ENCODE assay signal across 1 mouse cellular context in genomic region chr17:48350681-48351193, GRCm38 (mm10).
TF ChIP-seq lines count a peak whose summit lies in the region.

No protein-coding gene starts in this region.

TF ChIP-seq in ES-E14, 5 proteins besides CTCF, POLR2A, EP300 and RAD21 (continued from another document):
- TF ChIP-seq ZC3H11A (IDR thresholded peaks at IDR 0.05; ENCODE audit: borderline replicate concordance, low read depth, low read length) (no peak), MAFK (IDR thresholded peaks at IDR 0.05; ENCODE audit: insufficient read depth, low read depth, low read length) (no peak), HCFC1 (IDR thresholded peaks at IDR 0.05; ENCODE audit: borderline replicate concordance, insufficient read depth, low read length) (no peak)
TF ChIP-seq in ES-E14: peak in this region for 0.
